Mouse (Mus musculus) heart, embryonic 15.5 days (tissue): Measurements from ENCODE around the gene Daam1. TPM values are rescaled to one million over a fixed set of nuclear protein-coding genes. Genes with fewer than 3 reads are reported as not detected.

Experiments
- ATAC-seq: fragments of 200-750 bp; cut with Nextera tagmentation; replicated peaks from 2 replicates; pipeline ENCODE4 v1.8.0; 2017; ENCODE audit warnings: low read depth, moderate TSS enrichment; ENCODE audit not compliant: insufficient number of reproducible peaks, insufficient read depth, low FRiP score
- H3K27ac ChIP-seq: fragments of 300-500 bp; sonication (generic); 2 replicates; pipeline ENCODE4 v1.5.1; 2015; ENCODE audit warnings: mild to moderate bottlenecking, inconsistent platforms
- H3K27me3 ChIP-seq: fragments of 300-500 bp; sonication (generic); 2 replicates; pipeline ENCODE4 v1.6.1; 2015; ENCODE audit warnings: inconsistent platforms
- H3K36me3 ChIP-seq: fragments of 300-500 bp; sonication (generic); 2 replicates; pipeline ENCODE4 v1.6.1; 2015; ENCODE audit warnings: mild to moderate bottlenecking, inconsistent platforms
- H3K4me1 ChIP-seq: fragments of 300-500 bp; sonication (generic); replicated peaks from 2 replicates; pipeline ENCODE4 v1.6.1; 2015; ENCODE audit warnings: inconsistent platforms
- H3K4me2 ChIP-seq: fragments of 300-500 bp; sonication (generic); 2 replicates; pipeline ENCODE4 v1.6.1; 2015; ENCODE audit warnings: inconsistent platforms, mild to moderate bottlenecking, moderate library complexity
- H3K4me3 ChIP-seq: fragments of 300-500 bp; sonication (generic); 2 replicates; pipeline ENCODE4 v1.5.1; 2015; ENCODE audit warnings: mild to moderate bottlenecking, inconsistent platforms
- H3K9ac ChIP-seq: fragments of 300-500 bp; sonication (generic); 2 replicates; pipeline ENCODE4 v1.6.1; 2015; ENCODE audit warnings: mild to moderate bottlenecking, inconsistent platforms
- H3K9me3 ChIP-seq: fragments of 300-500 bp; sonication (generic); replicated peaks from 2 replicates; pipeline ENCODE4 v1.6.1; 2016; ENCODE audit warnings: inconsistent platforms
- WGBS: fragments of 180-500 bp; shearing (Covaris S2); methylation state at CpG from one replicate; pipeline ENCODE4 v1.1.7; 2015; ENCODE audit warnings: mixed read lengths; 5-methylcytosine and 5-hydroxymethylcytosine counted together
- polyA plus RNA-seq: library from polyadenylated mRNA; unstranded; fragments of >200 nt; fragmentation: Nextera tagmentation; extraction: Ambion mirVana; gene quantifications from 2 replicates; pipeline ENCODE4 v1.2.1, GENCODE M21; 2015

Daam1 gene
- polyA plus RNA-seq, 1 experiment from 2014 or later: 20.9 TPM

DNA sequence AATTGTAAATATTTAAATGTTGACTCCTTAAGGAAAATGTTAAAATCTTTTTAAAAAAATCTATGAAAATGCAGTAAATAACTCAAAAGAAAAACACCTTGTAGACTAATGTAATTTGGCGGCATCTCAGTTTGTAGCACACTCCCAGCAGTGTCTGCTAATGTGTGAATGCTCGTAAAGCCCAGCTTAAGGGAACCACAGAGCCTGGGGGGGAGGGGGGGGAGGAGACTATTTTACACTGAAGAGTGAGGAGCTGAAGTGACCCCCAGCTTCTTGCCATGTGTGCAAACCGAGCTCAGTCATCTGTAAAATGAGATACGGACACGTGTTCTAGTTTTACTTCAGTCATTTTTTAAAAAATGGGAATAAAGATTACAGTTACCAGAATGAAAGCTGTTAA is 16.7 kb downstream of the Daam1 start:
- 50% methylated on average over 5 of the region's 5 CpGs for WGBS
- no peak overlapping the region for H3K4me3 ChIP-seq
- no peaks in the 10 kb centered on the region for H3K9me3 ChIP-seq
- no peak overlapping the region for H3K9ac ChIP-seq
- peak overlapping the region; percentile 18; the same call in 1 of the 2 replicates for H3K27ac ChIP-seq
- no peak for ATAC-seq
- H3K27me3 ChIP-seq: no peaks in the 10 kb centered on the region
- no peak overlapping the region for H3K4me2 ChIP-seq
- H3K36me3 ChIP-seq: no peaks in the 10 kb centered on the region
- peaks cover 48% of the 10 kb centered on the region for H3K4me1 ChIP-seq

DNA sequence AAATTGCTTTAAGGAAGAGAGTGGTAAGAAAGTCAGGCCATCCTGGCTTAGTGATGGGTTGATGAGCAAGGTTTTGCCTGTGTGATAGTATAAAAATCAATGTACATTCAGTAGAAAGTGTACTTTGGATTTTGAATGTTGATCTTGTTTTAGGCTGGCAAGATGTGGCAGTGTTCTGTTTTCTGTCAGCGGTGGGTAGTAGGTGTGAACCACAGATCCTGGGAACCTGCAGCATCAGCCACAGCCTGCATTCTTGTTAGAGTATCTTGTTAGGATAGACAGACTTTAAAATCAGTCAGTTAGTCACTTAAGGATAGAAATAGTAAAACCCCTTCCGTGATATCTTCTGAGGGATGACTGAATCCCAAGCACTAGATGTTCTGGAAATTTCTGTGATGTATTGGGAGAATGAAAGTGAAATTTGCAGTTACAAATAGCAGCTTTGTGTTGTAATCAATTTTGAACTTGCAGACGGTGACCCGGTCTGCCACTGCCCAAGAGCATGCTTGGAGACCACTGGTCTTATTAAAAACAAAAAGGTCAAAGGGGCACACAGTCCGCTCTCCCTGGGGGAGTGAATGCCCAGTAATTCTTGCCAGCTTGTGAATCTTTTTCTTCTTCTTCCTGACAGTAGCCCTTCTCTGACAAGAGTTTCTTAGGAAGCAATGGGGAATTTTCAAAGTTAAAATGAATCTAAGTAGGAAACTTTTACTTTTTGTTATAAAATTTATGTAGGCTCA is 17.3 kb downstream of the Daam1 start:
- ATAC-seq: no peak
- H3K9ac ChIP-seq: no peak overlapping the region
- 31% methylated on average over 5 of the region's 5 CpGs for WGBS

GRCm38 (mm10) chr12:71849051-71849450 is 18.2 kb downstream of the Daam1 start:
- no peak overlapping the region for H3K4me3 ChIP-seq
- H3K9ac ChIP-seq: no peak overlapping the region
- H3K9me3 ChIP-seq: no peaks in the 10 kb centered on the region
- no peaks in the 10 kb centered on the region for H3K27me3 ChIP-seq
- peak overlapping the region; percentile 18; the same call in 1 of the 2 replicates for H3K27ac ChIP-seq
- 83% methylated on average over 7 of the region's 7 CpGs for WGBS
- no peaks in the 10 kb centered on the region for H3K36me3 ChIP-seq
- ATAC-seq: no peak
- no peak overlapping the region for H3K4me2 ChIP-seq
- peaks cover 53% of the 10 kb centered on the region for H3K4me1 ChIP-seq

More for the DNA sequence above, 17.3 kb downstream of the Daam1 start:
- no peak overlapping the region for H3K4me2 ChIP-seq
- no peaks in the 10 kb centered on the region for H3K9me3 ChIP-seq
- H3K4me3 ChIP-seq: no peak overlapping the region
- peak overlapping the region; percentile 18; the same call in 1 of the 2 replicates for H3K27ac ChIP-seq
- no peaks in the 10 kb centered on the region for H3K36me3 ChIP-seq
- peaks cover 48% of the 10 kb centered on the region for H3K4me1 ChIP-seq
- H3K27me3 ChIP-seq: no peaks in the 10 kb centered on the region

DNA sequence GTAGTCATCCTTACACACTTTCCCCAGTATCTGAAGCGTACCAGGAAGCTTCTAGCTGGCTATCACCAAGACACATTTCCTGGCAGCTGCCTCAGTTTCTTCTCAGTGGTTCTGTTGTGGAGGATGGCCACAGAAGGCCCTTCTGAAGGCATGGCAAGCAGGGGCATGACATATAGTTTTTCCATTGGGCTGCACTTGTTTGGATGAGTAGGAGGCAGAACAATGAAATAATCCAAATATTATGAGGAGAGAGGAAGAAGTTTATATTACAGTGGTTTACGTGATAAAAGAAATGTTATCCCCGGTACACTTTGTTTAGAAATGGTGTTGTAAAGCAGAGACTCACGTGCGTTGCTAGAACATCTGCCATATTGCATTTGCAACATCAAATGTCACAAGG is 19.3 kb downstream of the Daam1 start:
- Histone ChIP-seq H3K27ac (peak overlapping the region; percentile 54), H3K36me3 (no peaks in the 10 kb centered on the region), H3K4me3 (no peak overlapping the region), H3K4me2 (no peak overlapping the region), H3K27me3 (no peaks in the 10 kb centered on the region), H3K9ac (no peak overlapping the region), H3K4me1 (peaks cover 63% of the 10 kb centered on the region), H3K9me3 (no peaks in the 10 kb centered on the region)
- 75% methylated on average over 5 of the region's 5 CpGs for WGBS
- no peak for ATAC-seq

DNA sequence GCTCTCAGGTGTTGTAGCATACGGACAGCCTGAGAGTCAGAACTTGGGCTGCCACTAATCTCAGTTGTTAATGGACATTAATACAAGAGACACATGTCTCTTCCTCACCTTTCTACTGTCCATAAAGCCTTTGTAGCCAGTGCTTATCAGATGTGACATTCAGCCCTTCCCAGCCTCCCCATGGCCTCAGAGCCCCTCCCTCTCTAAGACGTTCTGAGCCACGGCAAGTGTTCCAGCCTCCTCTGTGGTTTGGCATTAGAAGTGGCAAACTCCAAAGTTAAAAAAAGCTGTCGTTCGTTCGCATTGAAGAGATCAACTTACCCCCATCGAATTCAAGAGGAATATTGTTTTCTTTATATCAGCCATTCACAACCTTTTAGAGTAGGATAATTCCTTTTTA is 21.8 kb downstream of the Daam1 start:
- Histone ChIP-seq H3K4me2 (no peak overlapping the region), H3K27ac (peak overlapping the region; percentile 8; the same call in 1 of the 2 replicates), H3K9ac (no peak overlapping the region), H3K4me3 (no peak overlapping the region), H3K9me3 (no peaks in the 10 kb centered on the region), H3K4me1 (peaks cover 81% of the 10 kb centered on the region), H3K27me3 (no peaks in the 10 kb centered on the region), H3K36me3 (no peaks in the 10 kb centered on the region)
- no peak for ATAC-seq
- WGBS: 50% methylated on average over 7 of the region's 7 CpGs

DNA sequence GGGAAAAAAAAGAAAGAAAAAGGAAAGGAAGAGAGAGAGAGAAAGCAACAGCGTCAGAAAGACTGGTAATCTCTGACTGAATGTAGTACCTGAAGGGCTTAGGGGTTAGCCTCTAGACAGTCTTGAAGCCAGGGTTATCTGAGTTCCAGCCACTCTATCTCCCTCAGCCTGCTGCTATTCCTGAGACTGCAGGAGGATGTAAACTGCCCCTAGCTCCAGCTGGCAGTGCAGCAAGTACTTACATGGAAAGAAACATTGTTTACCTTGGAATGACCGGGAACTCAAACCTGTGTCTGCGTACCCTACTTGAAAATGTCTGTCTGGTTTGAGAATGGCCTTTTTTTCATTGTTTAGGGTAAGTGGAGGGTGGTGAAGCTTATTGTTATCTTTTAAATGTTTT is 22.8 kb downstream of the Daam1 start:
- H3K4me3 ChIP-seq: no peak overlapping the region
- ATAC-seq: no peak
- no peaks in the 10 kb centered on the region for H3K36me3 ChIP-seq
- no peaks in the 10 kb centered on the region for H3K27me3 ChIP-seq
- no peak overlapping the region for H3K9ac ChIP-seq
- H3K4me1 ChIP-seq: peaks cover 75% of the 10 kb centered on the region
- H3K9me3 ChIP-seq: no peaks in the 10 kb centered on the region
- no peak overlapping the region for H3K4me2 ChIP-seq
- 22% methylated on average over 3 of the region's 3 CpGs for WGBS
- peak overlapping the region; percentile 81 for H3K27ac ChIP-seq

DNA sequence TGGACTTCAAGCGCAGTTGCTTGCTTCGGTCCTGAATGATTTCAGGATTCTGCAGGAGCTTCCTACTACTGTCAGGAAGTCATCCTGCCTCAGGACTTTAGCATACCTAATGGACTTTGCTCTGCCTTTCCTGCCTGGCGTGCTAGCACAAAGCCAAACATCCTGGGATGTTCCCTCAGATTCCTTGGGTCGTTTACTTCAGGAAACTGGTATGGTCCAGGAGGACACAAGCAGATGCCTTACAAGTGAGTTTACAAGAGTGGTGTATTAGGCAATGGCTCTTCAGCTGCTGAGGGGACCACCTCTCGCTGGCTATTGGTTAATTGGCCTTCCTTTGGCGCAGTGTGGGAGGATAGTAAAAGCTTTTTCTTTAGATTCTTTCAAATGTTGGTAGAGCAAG is 23.3 kb downstream of the Daam1 start:
- ATAC-seq: no peak
- no peaks in the 10 kb centered on the region for H3K36me3 ChIP-seq
- no peaks in the 10 kb centered on the region for H3K27me3 ChIP-seq
- H3K4me2 ChIP-seq: no peak overlapping the region
- 65% methylated on average over 6 of the region's 6 CpGs for WGBS
- H3K4me1 ChIP-seq: peaks cover 71% of the 10 kb centered on the region
- H3K4me3 ChIP-seq: no peak overlapping the region
- H3K27ac ChIP-seq: peak overlapping the region; percentile 81
- H3K9ac ChIP-seq: no peak overlapping the region
- no peaks in the 10 kb centered on the region for H3K9me3 ChIP-seq

GRCm38 (mm10) chr12:71855730-71856479 is 25.0 kb downstream of the Daam1 start:
- peak; percentile 61 for ATAC-seq
- Histone ChIP-seq H3K4me2 (peak overlapping the region; percentile 41), H3K4me3 (no peak overlapping the region), H3K9me3 (no peaks in the 10 kb centered on the region), H3K27me3 (no peaks in the 10 kb centered on the region), H3K4me1 (peaks cover 79% of the 10 kb centered on the region), H3K9ac (peak overlapping the region; percentile 10; the same call in 1 of the 2 replicates), H3K36me3 (peaks cover 5% of the 10 kb centered on the region), H3K27ac (peak overlapping the region; percentile 81)
- WGBS: 21% methylated on average over 10 of the region's 10 CpGs

DNA sequence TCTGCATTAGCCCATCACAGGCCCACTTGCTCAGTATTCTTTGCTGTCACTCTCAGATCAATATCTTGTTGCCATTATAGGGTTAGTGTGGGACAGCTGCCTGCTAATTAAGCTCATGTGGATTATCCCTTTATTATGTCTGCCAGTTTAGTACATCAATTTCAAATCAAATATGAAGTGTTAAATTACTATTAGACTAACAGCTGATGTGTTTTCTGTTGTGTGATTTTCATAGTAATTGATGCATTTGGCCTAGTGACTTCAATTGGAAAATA is 25.5 kb downstream of the Daam1 start:
- Histone ChIP-seq H3K4me1 (peaks cover 79% of the 10 kb centered on the region), H3K9ac (no peak overlapping the region), H3K4me3 (no peak overlapping the region), H3K36me3 (peaks cover 5% of the 10 kb centered on the region), H3K27ac (peak overlapping the region; percentile 81), H3K4me2 (0 out of 2 replicates have a peak overlapping the region, but pooled peaks have one; percentile 41), H3K9me3 (no peaks in the 10 kb centered on the region), H3K27me3 (no peaks in the 10 kb centered on the region)
- no peak for ATAC-seq

- Histone ChIP-seq H3K4me2 (no peak overlapping the region), H3K27me3 (no peaks in the 10 kb centered on the region), H3K4me3 (no peak overlapping the region), H3K4me1 (peaks cover 87% of the 10 kb centered on the region), H3K36me3 (peaks cover 5% of the 10 kb centered on the region), H3K27ac (peak overlapping the region; percentile 50), H3K9ac (no peak overlapping the region), H3K9me3 (no peaks in the 10 kb centered on the region)
- ATAC-seq: no peak
- 33% methylated on average over 5 of the region's 5 CpGs for WGBS
Measured at GRCm38 (mm10) chr12:71859096-71859495, 28.2 kb downstream of the Daam1 start.

DNA sequence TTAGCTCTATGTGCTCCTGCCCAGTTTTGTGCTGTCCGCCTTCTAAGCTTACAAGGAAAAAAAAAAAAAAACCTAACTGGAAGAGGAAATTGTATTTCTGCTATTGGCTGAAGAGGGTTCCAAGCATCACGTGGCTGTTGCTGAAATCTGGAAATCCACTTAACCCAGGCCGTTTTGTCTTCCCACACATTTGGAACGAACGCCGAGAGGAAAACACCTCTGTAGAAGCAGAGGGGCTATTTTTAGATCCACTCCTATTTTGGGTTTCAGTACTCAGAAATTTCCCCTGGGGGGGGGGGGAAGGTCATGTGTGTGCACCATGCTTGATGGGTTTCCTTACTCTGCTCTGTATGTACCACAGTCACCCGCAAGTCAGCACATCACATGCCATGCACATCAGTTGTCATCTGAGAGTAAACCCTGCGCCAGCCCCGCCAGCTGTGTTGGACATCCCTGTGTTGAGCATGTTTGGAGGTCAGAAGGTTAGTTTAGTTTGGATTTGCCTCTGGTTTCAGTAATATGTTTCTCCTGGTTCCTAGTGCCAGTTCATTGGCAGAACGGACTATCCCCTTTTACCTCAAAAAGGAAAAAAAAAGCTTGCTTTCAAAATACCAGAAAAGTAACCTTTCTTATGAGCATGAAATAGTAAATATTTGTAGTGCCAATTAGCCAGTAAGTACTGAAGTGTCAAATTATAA is 33.1 kb downstream of the Daam1 start:
- WGBS: 12% methylated on average over 10 of the region's 10 CpGs
- H3K9me3 ChIP-seq: no peaks in the 10 kb centered on the region
- peak overlapping the region; percentile 74 for H3K27ac ChIP-seq
- ATAC-seq: peak; percentile 78
- no peak overlapping the region for H3K9ac ChIP-seq
- H3K36me3 ChIP-seq: peaks cover 5% of the 10 kb centered on the region
- no peaks in the 10 kb centered on the region for H3K27me3 ChIP-seq
- peaks cover 88% of the 10 kb centered on the region for H3K4me1 ChIP-seq
- H3K4me3 ChIP-seq: no peak overlapping the region
- H3K4me2 ChIP-seq: peak overlapping the region; percentile 41
